Mouse (Mus musculus): ENCODE results near the gene Ccdc115.

- no peak for TF ChIP-seq CTCF (IDR thresholded peaks at IDR 0.05; ENCODE audit: insufficient read depth, low read depth, low read length)
- peak; percentile 65; the same call in 1 of the 2 replicates for TF ChIP-seq POLR2A (IDR thresholded peaks at IDR 0.05; ENCODE audit: insufficient read depth, low read depth, low read length)
Measured at GRCm38 (mm10) chr1:34439215-34439960, at the start of gene Ccdc115, which contains the start of gene Imp4.
